Mouse (Mus musculus) midbrain, embryonic 10.5 days (tissue): Measurements from ENCODE around the gene Coq10a. TPM values are rescaled to one million over a fixed set of nuclear protein-coding genes. Genes with fewer than 3 reads are reported as not detected.

Experiments used
- DNase-seq: peaks from one replicate; pipeline ENCODE4 v3.0.0-alpha.2; 2017; ENCODE audit warnings: low spot score
- H3K27ac ChIP-seq: fragments of 300-500 bp; sonication (generic); replicated peaks from 2 replicates; pipeline ENCODE4 v1.5.1; 2016; ENCODE audit warnings: mild to moderate bottlenecking
- H3K27me3 ChIP-seq: fragments of 300-500 bp; sonication (generic); 2 replicates; pipeline ENCODE4 v1.6.1; 2016; ENCODE audit warnings: low read depth, mild to moderate bottlenecking; ENCODE audit not compliant: poor library complexity, severe bottlenecking
- H3K36me3 ChIP-seq: fragments of 300-500 bp; sonication (generic); 2 replicates; pipeline ENCODE4 v1.6.1; 2016; ENCODE audit warnings: mild to moderate bottlenecking, moderate library complexity
- H3K4me1 ChIP-seq: fragments of 300-500 bp; sonication (generic); 2 replicates; pipeline ENCODE4 v1.6.1; 2016
- H3K4me3 ChIP-seq: fragments of 300-500 bp; sonication (generic); 2 replicates; pipeline ENCODE4 v1.5.1; 2016; ENCODE audit warnings: mild to moderate bottlenecking, moderate library complexity
- H3K9me3 ChIP-seq: fragments of 300-500 bp; sonication (generic); replicated peaks from 2 replicates; pipeline ENCODE4 v1.6.1; 2016; ENCODE audit warnings: mild to moderate bottlenecking
- WGBS: fragments of 180-500 bp; shearing (Covaris S2); methylation state at CpG from one replicate; pipeline ENCODE4 v1.1.7; 2016; 5-methylcytosine and 5-hydroxymethylcytosine counted together
- polyA plus RNA-seq: library from polyadenylated mRNA; unstranded; fragments of >200 nt; fragmentation: Nextera tagmentation; extraction: Ambion mirVana; gene quantifications from 2 replicates; pipeline ENCODE4 v1.2.1, GENCODE M21; 2016

Coq10a gene
- polyA plus RNA-seq, 1 experiment from 2014 or later: 13.2 TPM

DNA sequence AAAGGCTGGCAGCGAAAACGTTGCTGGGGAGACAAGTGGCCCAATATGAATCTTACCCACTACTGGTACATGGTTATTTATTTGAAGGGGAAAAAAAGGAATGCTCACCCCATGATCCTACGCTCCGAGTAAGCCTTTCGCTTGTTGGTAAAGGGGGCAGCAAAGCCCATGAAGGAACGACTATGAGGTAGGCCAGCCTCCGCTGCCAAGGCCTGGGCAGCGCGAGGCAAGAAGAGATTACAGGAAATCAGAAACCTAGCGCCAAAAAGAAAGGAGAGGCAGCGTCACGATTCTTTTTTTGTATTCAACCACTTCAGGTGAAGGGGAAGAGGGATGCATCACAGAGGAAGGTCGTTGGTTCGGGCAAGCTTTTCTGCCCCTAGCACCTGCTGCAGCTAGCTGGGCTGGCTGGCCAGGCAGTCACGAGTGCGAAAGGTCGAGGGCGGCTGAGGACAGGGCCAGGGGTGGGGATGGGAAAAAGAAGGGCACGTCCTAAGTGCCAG is 847 bp downstream of the Coq10a start:
- 18% methylated on average over 19 of the region's 19 CpGs for WGBS
- H3K36me3 ChIP-seq: peaks cover 32% of the 10 kb centered on the region
- peak overlapping the region; percentile 82 for H3K4me3 ChIP-seq
- no peaks in the 10 kb centered on the region for H3K27me3 ChIP-seq
- no peaks in the 10 kb centered on the region for H3K9me3 ChIP-seq
- DNase-seq: no peak
- peaks cover 27% of the 10 kb centered on the region for H3K4me1 ChIP-seq
- H3K27ac ChIP-seq: peak overlapping the region; percentile 85

DNA sequence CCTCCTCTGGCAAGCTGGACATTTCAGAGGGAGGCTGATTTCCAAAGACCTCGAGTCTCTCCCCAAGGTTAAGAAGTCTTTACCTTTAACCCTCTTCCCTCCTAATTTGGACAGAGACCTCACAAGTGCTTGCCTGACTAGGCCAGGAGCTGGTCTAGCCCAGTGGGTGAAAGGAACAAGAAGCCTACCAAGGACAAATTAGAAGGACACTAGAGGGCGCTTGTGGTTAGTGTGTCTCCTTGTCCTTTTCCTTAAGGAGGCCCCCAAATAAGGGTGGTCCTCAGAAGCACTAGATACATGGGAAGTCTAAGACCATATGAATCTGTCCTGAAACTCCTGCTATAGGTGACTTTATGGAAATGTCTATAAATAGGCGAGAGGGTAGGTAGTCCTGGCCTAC is 6.2 kb downstream of the Coq10a start:
- H3K27me3 ChIP-seq: no peaks in the 10 kb centered on the region
- H3K27ac ChIP-seq: no peak overlapping the region
- H3K4me1 ChIP-seq: peaks cover 4% of the 10 kb centered on the region
- WGBS: 54% methylated on average over 3 of the region's 3 CpGs
- H3K4me3 ChIP-seq: no peak overlapping the region
- no peak for DNase-seq
- H3K9me3 ChIP-seq: no peaks in the 10 kb centered on the region
- H3K36me3 ChIP-seq: peaks cover 86% of the 10 kb centered on the region

DNA sequence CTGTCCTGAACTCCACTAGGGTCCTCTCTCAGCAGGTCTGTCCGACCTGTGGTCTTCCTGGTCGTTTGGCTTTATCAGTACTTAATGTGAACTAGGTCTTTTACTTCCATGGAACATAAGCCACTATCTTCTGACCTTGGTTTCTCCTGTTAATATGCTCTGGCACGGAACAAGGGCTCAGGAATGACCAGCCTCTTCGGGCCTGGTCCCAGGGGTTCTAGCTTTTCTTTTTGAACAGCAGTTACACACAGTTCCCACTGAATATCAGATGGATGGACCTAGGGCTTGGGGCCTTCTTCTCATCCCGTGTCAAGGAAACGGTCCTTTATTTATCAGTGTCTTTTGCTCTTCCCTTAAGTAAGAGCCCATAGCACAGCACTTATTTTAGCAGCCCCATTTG is 7.0 kb downstream of the Coq10a start:
- 94% methylated on average over 6 of the region's 6 CpGs for WGBS
- H3K9me3 ChIP-seq: no peaks in the 10 kb centered on the region
- no peak overlapping the region for H3K27ac ChIP-seq
- H3K36me3 ChIP-seq: peaks cover 93% of the 10 kb centered on the region
- H3K4me3 ChIP-seq: no peak overlapping the region
- H3K27me3 ChIP-seq: no peaks in the 10 kb centered on the region
- no peak for DNase-seq
- H3K4me1 ChIP-seq: no peaks in the 10 kb centered on the region

DNA sequence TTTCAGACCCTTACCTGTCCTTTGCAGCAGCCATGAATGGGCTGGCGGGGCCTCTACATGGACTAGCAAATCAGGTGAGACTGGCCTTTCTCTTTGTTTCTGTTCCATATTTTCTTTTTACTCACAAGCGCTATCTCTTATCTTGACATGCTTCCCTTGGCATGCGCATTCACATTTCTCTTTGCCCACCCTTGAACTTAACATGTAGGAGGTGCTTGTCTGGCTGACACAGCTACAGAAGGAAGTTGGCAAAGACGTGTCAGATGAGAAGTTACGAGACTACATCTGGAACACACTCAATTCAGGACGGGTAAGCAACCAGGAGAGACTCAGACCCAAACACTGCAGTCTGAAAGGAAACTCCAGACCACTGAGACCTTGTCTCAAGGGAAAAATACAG is 9.6 kb downstream of the Coq10a start:
- Histone ChIP-seq H3K27me3 (no peaks in the 10 kb centered on the region), H3K36me3 (peaks cover 98% of the 10 kb centered on the region), H3K4me1 (no peaks in the 10 kb centered on the region), H3K4me3 (no peak overlapping the region), H3K9me3 (no peaks in the 10 kb centered on the region), H3K27ac (no peak overlapping the region)
- 95% methylated on average over 6 of the region's 6 CpGs for WGBS
- no peak for DNase-seq

DNA sequence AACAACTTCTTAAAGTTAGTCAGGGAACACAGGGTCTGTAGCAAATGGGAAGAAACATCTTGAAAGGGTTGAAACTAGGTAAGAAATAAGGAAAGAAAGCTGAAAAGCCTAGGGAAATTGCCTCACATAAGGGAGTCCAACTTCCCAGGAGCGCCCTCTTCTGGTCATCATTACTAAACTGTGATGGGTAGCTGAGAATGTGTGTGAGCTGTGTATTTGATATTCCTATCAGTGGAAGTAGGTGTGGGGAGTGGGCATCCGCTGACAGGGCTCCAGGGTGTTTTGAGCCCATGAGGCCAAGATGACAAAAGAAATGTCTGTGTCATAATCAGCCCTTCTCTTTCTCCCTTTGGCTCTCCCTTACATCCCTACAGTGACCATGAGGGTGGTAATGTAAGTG is 10.0 kb downstream of the Coq10a start:
- DNase-seq: no peak
- 47% methylated on average over 2 of the region's 2 CpGs for WGBS
- H3K36me3 ChIP-seq: peaks cover 98% of the 10 kb centered on the region

DNA sequence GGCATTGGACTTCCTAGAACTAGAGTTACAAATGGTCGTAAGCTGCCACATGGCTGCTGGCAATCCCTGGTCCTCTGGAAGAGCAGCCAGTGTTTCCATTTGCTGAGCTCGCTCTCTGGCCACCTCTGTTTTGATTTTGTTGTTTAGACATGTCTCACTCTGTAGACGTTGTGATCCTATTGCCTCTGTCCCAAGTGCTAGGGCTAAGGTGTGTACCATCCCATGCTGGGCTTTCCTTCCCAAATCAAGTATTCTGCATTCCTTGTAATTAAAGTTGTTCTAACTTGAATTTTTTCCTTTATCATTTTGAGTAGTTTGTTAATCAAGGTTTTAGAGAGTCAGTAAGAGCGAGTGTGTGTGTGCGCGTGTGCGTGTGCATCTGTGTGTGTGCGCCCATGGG is 21.3 kb downstream of the Coq10a start:
- H3K36me3 ChIP-seq: peaks cover 60% of the 10 kb centered on the region
- H3K4me3 ChIP-seq: no peak overlapping the region
- peaks cover 10% of the 10 kb centered on the region; the same call in 1 of the 2 replicates for H3K4me1 ChIP-seq
- 95% methylated on average over 8 of the region's 8 CpGs for WGBS
- no peak overlapping the region for H3K27ac ChIP-seq
- DNase-seq: no peak
- no peaks in the 10 kb centered on the region for H3K9me3 ChIP-seq
- H3K27me3 ChIP-seq: no peaks in the 10 kb centered on the region

More for the DNA sequence above, 10.0 kb downstream of the Coq10a start:
- Histone ChIP-seq H3K4me3 (no peak overlapping the region), H3K9me3 (no peaks in the 10 kb centered on the region), H3K27ac (no peak overlapping the region), H3K27me3 (no peaks in the 10 kb centered on the region), H3K4me1 (no peaks in the 10 kb centered on the region)

DNA sequence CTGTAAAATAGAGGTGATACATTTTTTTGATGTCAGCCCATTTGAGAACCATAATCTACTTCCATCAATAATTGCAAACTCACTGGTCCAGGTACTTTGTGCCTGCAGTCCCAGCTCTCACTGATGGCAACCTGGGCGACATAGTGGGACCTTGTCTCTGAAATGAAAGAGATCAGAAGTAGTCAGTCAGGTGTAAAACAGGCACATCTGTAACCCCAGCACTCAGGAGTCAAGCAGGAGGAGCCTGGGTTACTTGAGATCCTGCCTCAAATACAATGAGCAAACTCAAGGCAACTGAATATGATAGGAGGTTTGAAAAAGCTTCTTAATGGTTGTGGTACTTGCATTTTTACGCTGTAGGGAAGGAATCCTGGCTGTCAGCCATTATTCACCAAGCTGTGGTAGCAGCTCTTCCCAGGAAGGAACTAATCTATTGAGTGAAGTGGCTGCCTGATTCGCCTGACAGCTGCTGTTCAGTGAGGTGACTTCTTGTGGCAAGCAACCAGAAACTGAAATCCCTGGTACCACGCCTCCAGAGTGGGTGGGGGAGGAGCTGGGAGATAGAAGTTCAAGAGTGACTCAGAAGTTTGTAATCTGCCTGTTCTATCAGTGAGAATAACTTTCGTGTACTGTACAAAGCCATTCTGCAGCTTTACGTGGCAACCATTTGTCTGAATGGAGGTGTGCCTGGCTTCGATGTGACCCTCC is 24.1 kb downstream of the Coq10a start:
- Histone ChIP-seq H3K4me3 (no peak overlapping the region), H3K9me3 (no peaks in the 10 kb centered on the region), H3K27ac (no peak overlapping the region), H3K36me3 (peaks cover 49% of the 10 kb centered on the region), H3K4me1 (peaks cover 11% of the 10 kb centered on the region), H3K27me3 (no peaks in the 10 kb centered on the region)
- no peak for DNase-seq
- 78% methylated on average over 7 of the region's 7 CpGs for WGBS

DNA sequence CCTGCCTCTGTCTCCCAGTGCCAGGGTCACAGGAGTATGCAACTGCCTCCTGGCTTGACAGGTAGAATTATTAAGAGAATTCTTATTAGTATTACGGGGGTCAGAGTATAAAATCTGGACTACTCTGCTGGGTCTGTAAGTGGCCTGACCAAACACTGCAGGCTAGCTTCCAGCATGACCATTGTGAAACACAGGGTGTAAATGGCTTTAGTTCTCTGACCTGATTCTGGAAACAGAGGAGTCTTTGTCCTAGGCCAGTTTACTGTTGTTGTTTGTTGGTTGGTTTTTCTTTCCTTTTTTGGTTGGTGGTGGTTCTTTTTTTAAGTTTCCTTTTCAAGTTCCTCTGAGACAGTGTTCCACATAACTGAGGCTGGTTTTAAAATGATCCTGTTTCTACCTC is 25.4 kb downstream of the Coq10a start:
- DNase-seq: no peak
- no peaks in the 10 kb centered on the region for H3K9me3 ChIP-seq
- WGBS: 86% methylated on average over 1 of the region's 1 CpGs
- H3K27ac ChIP-seq: no peak overlapping the region
- H3K4me3 ChIP-seq: no peak overlapping the region
- H3K27me3 ChIP-seq: no peaks in the 10 kb centered on the region
- H3K4me1 ChIP-seq: peaks cover 24% of the 10 kb centered on the region
- peaks cover 44% of the 10 kb centered on the region for H3K36me3 ChIP-seq

DNA sequence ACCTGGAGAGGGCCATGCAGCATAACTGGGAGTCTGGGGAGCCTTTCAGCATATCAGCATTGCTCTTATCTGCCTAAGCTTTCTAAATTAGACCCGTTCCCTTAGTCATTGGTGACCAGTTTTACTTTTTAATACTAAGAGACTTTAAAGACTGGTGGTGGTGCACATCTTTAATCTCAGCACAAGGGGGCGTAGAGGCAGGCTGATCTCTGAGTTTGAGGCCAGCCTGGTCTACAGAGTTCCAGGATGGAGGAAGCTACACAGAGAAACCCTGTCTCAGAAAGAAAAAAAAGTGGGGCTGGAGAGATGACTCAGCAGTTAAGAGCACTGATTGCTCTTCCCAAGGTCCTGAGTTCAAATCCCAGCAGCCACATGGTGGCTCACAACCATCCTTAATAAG is 28.5 kb downstream of the Coq10a start:
- DNase-seq: no peak
- peaks cover 30% of the 10 kb centered on the region for H3K36me3 ChIP-seq
- no peaks in the 10 kb centered on the region for H3K27me3 ChIP-seq
- no peaks in the 10 kb centered on the region for H3K9me3 ChIP-seq
- H3K27ac ChIP-seq: no peak overlapping the region
- WGBS: 78% methylated on average over 2 of the region's 2 CpGs
- no peak overlapping the region for H3K4me3 ChIP-seq
- H3K4me1 ChIP-seq: peaks cover 38% of the 10 kb centered on the region

DNA sequence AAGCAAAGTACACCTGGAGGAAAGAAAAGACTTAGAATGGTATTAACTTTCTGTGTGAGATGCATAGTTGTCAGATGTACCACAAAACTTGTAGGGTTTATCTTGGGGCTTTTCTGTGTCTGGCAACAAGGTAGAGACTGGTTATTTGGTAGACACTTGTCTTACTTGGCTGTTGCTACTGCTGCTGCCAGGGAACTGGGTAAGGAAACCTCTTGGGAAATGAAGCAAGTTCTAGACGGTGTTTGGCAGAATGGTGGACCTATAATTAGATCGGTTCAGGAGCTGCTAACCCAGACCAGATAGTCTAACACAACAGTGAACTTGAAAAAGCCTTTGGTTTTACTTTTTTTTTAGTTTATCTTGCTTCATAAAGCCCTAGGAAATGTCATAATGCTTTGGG is 29.8 kb downstream of the Coq10a start:
- 80% methylated on average over 2 of the region's 2 CpGs for WGBS
- Histone ChIP-seq H3K4me3 (peak overlapping the region; percentile 90), H3K27ac (no peak overlapping the region), H3K4me1 (peaks cover 32% of the 10 kb centered on the region), H3K36me3 (peaks cover 26% of the 10 kb centered on the region), H3K27me3 (no peaks in the 10 kb centered on the region), H3K9me3 (no peaks in the 10 kb centered on the region)
- no peak for DNase-seq

DNA sequence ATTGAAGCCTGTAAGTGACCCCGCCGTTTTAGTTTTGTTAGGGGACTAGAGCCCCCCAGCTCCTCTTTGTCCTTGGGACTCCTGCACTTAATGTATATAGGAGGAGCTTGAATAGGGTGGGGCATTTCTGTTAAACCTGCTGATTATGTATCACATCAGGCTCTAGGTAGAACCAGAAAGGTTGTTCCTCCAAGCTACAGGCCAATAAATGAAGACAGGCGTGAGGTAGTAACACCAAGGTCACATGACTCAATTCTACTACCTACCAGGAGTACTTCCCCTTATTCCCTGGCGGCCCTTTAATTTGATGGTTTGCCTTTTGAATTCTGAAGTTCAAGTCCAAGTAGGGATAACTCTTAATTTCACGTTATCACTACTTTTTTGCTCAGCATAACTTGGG is 30.4 kb downstream of the Coq10a start:
- Histone ChIP-seq H3K27ac (peak overlapping the region; percentile 94), H3K4me1 (peaks cover 31% of the 10 kb centered on the region), H3K4me3 (peak overlapping the region; percentile 90), H3K27me3 (no peaks in the 10 kb centered on the region), H3K36me3 (peaks cover 25% of the 10 kb centered on the region), H3K9me3 (no peaks in the 10 kb centered on the region)
- DNase-seq: no peak
- WGBS: 27% methylated on average over 5 of the region's 5 CpGs

DNA sequence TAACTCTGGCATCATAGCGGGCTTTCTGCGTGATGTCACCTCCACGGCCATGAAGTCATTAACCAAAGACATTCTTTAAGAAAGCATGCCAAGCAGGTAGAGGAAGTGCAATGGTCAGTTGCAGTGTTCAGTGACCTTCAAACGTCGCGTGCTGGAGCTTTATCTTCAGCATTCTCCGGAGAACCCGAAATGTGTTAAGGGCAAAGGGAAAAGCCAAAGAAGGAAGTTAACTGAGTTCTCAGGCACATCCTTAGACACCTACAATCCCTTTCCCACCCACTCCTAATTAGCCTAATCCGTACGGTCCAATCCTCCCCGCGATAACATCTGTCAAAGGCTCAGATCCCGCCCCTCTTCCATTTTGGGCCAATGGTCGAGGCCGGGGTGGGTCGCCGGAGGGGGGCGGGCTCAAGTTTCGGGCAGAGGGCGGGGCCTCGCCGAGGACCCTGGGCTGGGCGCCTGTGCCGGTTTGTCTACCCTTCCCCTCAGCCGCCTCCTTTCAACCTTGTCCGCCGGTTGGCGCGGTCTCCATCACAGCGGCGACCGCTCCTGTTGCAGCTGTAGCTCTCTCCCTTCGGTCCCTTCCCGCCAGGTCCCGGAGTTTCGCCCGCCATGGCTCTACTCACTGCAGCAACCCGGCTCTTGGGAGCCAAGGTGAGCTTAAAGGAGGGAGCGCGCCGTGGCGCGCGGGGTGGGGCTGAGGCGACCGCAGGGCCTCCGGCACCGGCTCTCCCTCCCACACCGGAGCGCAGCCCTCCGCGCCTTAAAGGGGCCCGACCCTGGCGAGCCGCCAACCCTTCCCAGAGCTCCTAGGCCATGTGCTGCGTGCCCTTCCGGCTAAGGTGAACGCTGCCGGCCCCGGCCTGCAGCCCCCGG is 31.3 kb downstream of the Coq10a start, which contains the start of gene Cs:
Gene Cs, plus strand, starts transcription at position 429 of the 876 bp plus-strand sequence.
- peaks cover 21% of the 10 kb centered on the region for H3K36me3 ChIP-seq
- H3K4me1 ChIP-seq: peaks cover 28% of the 10 kb centered on the region
- DNase-seq: peak; percentile 97
- H3K27me3 ChIP-seq: no peaks in the 10 kb centered on the region
- peak within 1 kb of the TSS; percentile 94 for H3K27ac ChIP-seq
- H3K4me3 ChIP-seq: peak within 1 kb of the TSS; percentile 90
- 2% methylated on average over 61 of the region's 61 CpGs for WGBS
- H3K9me3 ChIP-seq: no peaks in the 10 kb centered on the region

DNA sequence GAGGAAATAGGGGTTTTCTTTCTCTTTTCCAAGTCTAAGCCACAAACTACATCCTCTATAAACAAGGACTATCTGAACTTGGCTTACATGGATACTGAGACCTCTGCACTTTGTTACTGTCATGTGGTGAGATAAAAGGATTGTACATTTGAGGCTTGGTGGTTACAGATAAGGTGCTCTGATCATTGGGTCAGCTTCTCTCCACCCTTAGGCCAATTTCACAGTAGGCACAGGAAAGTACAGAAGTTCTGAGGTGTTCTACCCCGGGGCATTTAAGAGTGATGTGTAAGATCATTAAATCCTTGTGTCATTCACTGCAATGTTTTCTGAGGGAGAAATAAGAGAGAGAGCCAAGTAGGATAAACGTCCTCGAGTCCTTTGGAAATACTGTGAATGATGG is 32.2 kb downstream of the Coq10a start:
- 85% methylated on average over 3 of the region's 3 CpGs for whole genome bisulfite sequencing
- peaks cover 28% of the 10 kb centered on the region for H3K4me1 ChIP-seq
- H3K36me3 ChIP-seq: peaks cover 19% of the 10 kb centered on the region
- no peaks in the 10 kb centered on the region for H3K27me3 ChIP-seq
- peak overlapping the region; percentile 90 for H3K4me3 ChIP-seq
- H3K9me3 ChIP-seq: no peaks in the 10 kb centered on the region
- peak overlapping the region; percentile 94 for H3K27ac ChIP-seq
- no peak for DNase-seq
